Comparison of ENCODE assay signal across 8 mouse cellular contexts in genomic region chr11:51615601-51616000, GRCm38 (mm10). TPM values are rescaled to one million over a fixed set of nuclear protein-coding genes. Genes with fewer than 3 reads are reported as not detected.
DNase-seq lines count a peak whose midpoint lies in the region; ATAC-seq and TF ChIP-seq lines count a peak whose summit lies in the region.

No protein-coding gene starts in this region.

- peak overlapping the region; percentile 59 for H3K4me2 ChIP-seq in heart, postnatal 0 days (ENCODE audit: low read depth, low read length)

- DNase-seq in adrenal gland, adult 18-20 months (ENCODE audit: low spot score in 2 of 2), result peak; percentile 65 to 74
- DNase-seq in heart, postnatal 0 days (ENCODE audit: low spot score), result peak; percentile 67
- DNase-seq in kidney, postnatal 25 days, result peak; percentile 85 to 93
- DNase-seq in spleen, adult 12 weeks (ENCODE audit: low spot score), result peak; percentile 69
- DNase-seq in layer of hippocampus, postnatal 36 days, result no peak

- 2% methylated on average over 14 of the region's 14 CpGs for WGBS in heart, postnatal 0 days

- no peaks in the 10 kb centered on the region for H3K27me3 ChIP-seq in E14TG2a.4 (ENCODE audit: insufficient read depth, low read length)
- no peaks in the 10 kb centered on the region for H3K27me3 ChIP-seq in erythroblast, embryonic 14.5 days (ENCODE audit: control insufficient read depth)
- no peaks in the 10 kb centered on the region for H3K27me3 ChIP-seq in heart, postnatal 0 days (ENCODE audit: control insufficient read depth, insufficient read depth, low read length)
- no peaks in the 10 kb centered on the region for H3K27me3 ChIP-seq in megakaryocyte, embryonic 14.5 days (replicated peaks)

- H3K9me3 ChIP-seq in E14TG2a.4 (ENCODE audit: low read length), result no peaks in the 10 kb centered on the region
- H3K9me3 ChIP-seq in erythroblast, embryonic 14.5 days (ENCODE audit: control insufficient read depth, low read length), result no peaks in the 10 kb centered on the region
- H3K9me3 ChIP-seq in heart, postnatal 0 days (replicated peaks; ENCODE audit: control insufficient read depth, low read length), result no peaks in the 10 kb centered on the region
- H3K9me3 ChIP-seq in megakaryocyte, embryonic 14.5 days, result no peaks in the 10 kb centered on the region

- H3K36me3 ChIP-seq in E14TG2a.4 (ENCODE audit: insufficient read depth, low read length), result peaks cover 5% of the 10 kb centered on the region
- H3K36me3 ChIP-seq in erythroblast, embryonic 14.5 days (ENCODE audit: control insufficient read depth), result no peaks in the 10 kb centered on the region
- H3K36me3 ChIP-seq in heart, postnatal 0 days (replicated peaks; ENCODE audit: control insufficient read depth, insufficient read depth, low read length), result no peaks in the 10 kb centered on the region
- no peaks in the 10 kb centered on the region for H3K36me3 ChIP-seq in megakaryocyte, embryonic 14.5 days (replicated peaks; ENCODE audit: low read length)

- TF ChIP-seq CTCF in E14TG2a.4 (conservative IDR thresholded peaks at IDR 0.05; ENCODE audit: low read length), result no peak
- no peak for TF ChIP-seq CTCF in heart, postnatal 0 days (IDR thresholded peaks at IDR 0.05; ENCODE audit: low read depth)

- peak overlapping the region; percentile 88 for H3K27ac ChIP-seq in heart, postnatal 0 days (ENCODE audit: low read depth)

- ATAC-seq in heart, postnatal 0 days (ENCODE audit: insufficient read depth, low read depth), result peak; percentile 69

- H3K9ac ChIP-seq in heart, postnatal 0 days (replicated peaks; ENCODE audit: low read depth, low read length), result peak overlapping the region; percentile 47

- TF ChIP-seq EP300 in heart, postnatal 0 days (IDR thresholded peaks at IDR 0.05; ENCODE audit: low read depth), result no peak

- peaks cover 49% of the 10 kb centered on the region for H3K4me1 ChIP-seq in E14TG2a.4 (replicated peaks; ENCODE audit: low read depth, low read length)
- H3K4me1 ChIP-seq in erythroblast, embryonic 14.5 days (ENCODE audit: control insufficient read depth), result peaks cover 48% of the 10 kb centered on the region
- peaks cover 19% of the 10 kb centered on the region for H3K4me1 ChIP-seq in heart, postnatal 0 days (ENCODE audit: control insufficient read depth, insufficient read depth)
- peaks cover 58% of the 10 kb centered on the region for H3K4me1 ChIP-seq in megakaryocyte, embryonic 14.5 days

- peak overlapping the region; percentile 75 for H3K4me3 ChIP-seq in E14TG2a.4 (replicated peaks; ENCODE audit: low read length)
- H3K4me3 ChIP-seq in erythroblast, embryonic 14.5 days (replicated peaks), result peak overlapping the region; percentile 69
- H3K4me3 ChIP-seq in heart, postnatal 0 days (ENCODE audit: low read depth, low read length), result peak overlapping the region; percentile 33
- H3K4me3 ChIP-seq in megakaryocyte, embryonic 14.5 days (replicated peaks), result peak overlapping the region; percentile 92

RNA-seq across cellular contexts. Expression of gene Nhp2, which starts 3.9 kb away (rescaled TPM):
- 10 to 100 TPM; 53.3 to 68.6 TPM for total RNA-seq in adrenal gland, adult 18-20 months (2021)
- polyA plus RNA-seq in erythroblast, embryonic 14.5 days (2012), result 7.4 and 8.9 TPM in 2 replicates
- total RNA-seq in heart, postnatal 0 days (2014; rRNA removed; ENCODE audit: low replicate concordance), result 34.1 and 58.2 TPM in 2 replicates
- 59.7 and 61.4 TPM in 2 replicates for polyA plus RNA-seq in heart, postnatal 0 days (2015; fragmentation: Nextera tagmentation; extraction: Ambion mirVana)
- polyA plus RNA-seq in megakaryocyte, embryonic 14.5 days (2012; ENCODE audit: insufficient read depth, low replicate concordance), result 44.8 and 144 TPM in 2 replicates
- 10 to 100 TPM; 41.8 to 45.5 TPM for total RNA-seq in layer of hippocampus, postnatal 36 days (2021)

RNA-seq across cellular contexts. Expression of gene Hnrnpab, which starts 9.0 kb away (rescaled TPM):
- 100 to 1,000 TPM; 254 to 336 TPM for total RNA-seq in adrenal gland, adult 18-20 months (2021)
- 59.0 and 82.9 TPM in 2 replicates for polyA plus RNA-seq in erythroblast, embryonic 14.5 days (2012)
- total RNA-seq in heart, postnatal 0 days (2014; rRNA removed; ENCODE audit: low replicate concordance), result 136 and 225 TPM in 2 replicates
- 156 and 159 TPM in 2 replicates for polyA plus RNA-seq in heart, postnatal 0 days (2015; fragmentation: Nextera tagmentation; extraction: Ambion mirVana)
- 373 and 587 TPM in 2 replicates for polyA plus RNA-seq in megakaryocyte, embryonic 14.5 days (2012; ENCODE audit: insufficient read depth, low replicate concordance)
- total RNA-seq in layer of hippocampus, postnatal 36 days (2021), result 100 to 1,000 TPM; 147 to 154 TPM

RNA-seq across cellular contexts. Expression of gene Rmnd5b, which starts 20.1 kb away (rescaled TPM):
- total RNA-seq in adrenal gland, adult 18-20 months (2021), result 10 to 100 TPM; 30.0 to 47.2 TPM
- polyA plus RNA-seq in erythroblast, embryonic 14.5 days (2012), result 1.4 and 1.5 TPM in 2 replicates
- 38.6 and 54.3 TPM in 2 replicates for total RNA-seq in heart, postnatal 0 days (2014; rRNA removed; ENCODE audit: low replicate concordance)
- 25.8 and 30.0 TPM in 2 replicates for polyA plus RNA-seq in heart, postnatal 0 days (2015; fragmentation: Nextera tagmentation; extraction: Ambion mirVana)
- polyA plus RNA-seq in megakaryocyte, embryonic 14.5 days (2012; ENCODE audit: insufficient read depth, low replicate concordance), result 12.9 and 15.1 TPM in 2 replicates
- total RNA-seq in layer of hippocampus, postnatal 36 days (2021), result 10 to 100 TPM; 60.0 to 62.6 TPM

RNA-seq across cellular contexts. Expression of gene Phykpl, which starts 31.0 kb away (rescaled TPM):
- total RNA-seq in adrenal gland, adult 18-20 months (2021), result 10 to 100 TPM; 20.9 to 24.6 TPM
- 0.62 and 0.69 TPM in 2 replicates for polyA plus RNA-seq in erythroblast, embryonic 14.5 days (2012)
- total RNA-seq in heart, postnatal 0 days (2014; rRNA removed; ENCODE audit: low replicate concordance), result 14.5 and 35.2 TPM in 2 replicates
- 12.7 and 13.9 TPM in 2 replicates for polyA plus RNA-seq in heart, postnatal 0 days (2015; fragmentation: Nextera tagmentation; extraction: Ambion mirVana)
- 10.1 and 21.6 TPM in 2 replicates for polyA plus RNA-seq in megakaryocyte, embryonic 14.5 days (2012; ENCODE audit: insufficient read depth, low replicate concordance)
- 1 to 10 TPM; 7.9 to 9.5 TPM for total RNA-seq in layer of hippocampus, postnatal 36 days (2021)

RNA-seq across cellular contexts. Expression of gene N4bp3, which starts 35.0 kb away (rescaled TPM):
- 1 to 10 TPM; 6.3 to 7.7 TPM for total RNA-seq in adrenal gland, adult 18-20 months (2021)
- polyA plus RNA-seq in erythroblast, embryonic 14.5 days (2012), result 0.03 TPM in 2 replicates
- 31.2 and 34.8 TPM in 2 replicates for total RNA-seq in heart, postnatal 0 days (2014; rRNA removed; ENCODE audit: low replicate concordance)
- 18.1 and 20.2 TPM in 2 replicates for polyA plus RNA-seq in heart, postnatal 0 days (2015; fragmentation: Nextera tagmentation; extraction: Ambion mirVana)
- polyA plus RNA-seq in megakaryocyte, embryonic 14.5 days (2012; ENCODE audit: insufficient read depth, low replicate concordance), result 2.5 and 6.0 TPM in 2 replicates
- total RNA-seq in layer of hippocampus, postnatal 36 days (2021), result 10 to 100 TPM; 12.4 to 12.6 TPM

Comparison
In these comparisons a context has a peak if more than half of its experiments do, and no peak if none do; other contexts are left out.
1. H3K4me3 ChIP-seq: peak in every context shown above with its lines; median percentile 92 in megakaryocyte, embryonic 14.5 days; 75 in E14TG2a.4; 69 in erythroblast, embryonic 14.5 days; 33 in heart, postnatal 0 days.
2. DNase-seq: peak in adrenal gland, adult 18-20 months (2 of 2), heart, postnatal 0 days (single experiment), kidney, postnatal 25 days (2 of 2) and spleen, adult 12 weeks (single experiment); none in layer of hippocampus, postnatal 36 days (0 of 2).